Mouse (Mus musculus): ENCODE measurements around the gene Gm49325. TPM values are rescaled to one million over a fixed set of nuclear protein-coding genes. Genes with fewer than 3 reads are reported as not detected.

Gene Gm49325
- polyA plus RNA-seq, 1 experiment from 2014 or later = not detected

- Histone ChIP-seq H3K27me3 (replicated peaks; ENCODE audit: control insufficient read depth, insufficient read depth, low read length) (no peaks in the 10 kb centered on the region), H3K4me2 (ENCODE audit: low read length) (no peak overlapping the region)
- 75% methylated on average over 1 of the region's 1 CpGs for WGBS
Measured at GRCm38 (mm10) chr10:77647461-77647860, 41.5 kb downstream of the Gm49325 start.

GRCm38 (mm10) chr10:77647901-77648300, 41.9 kb downstream of the Gm49325 start:
- H3K4me1 ChIP-seq (ENCODE audit: control insufficient read depth, insufficient read depth, low read depth, low read length) = no peaks in the 10 kb centered on the region
- H3K9ac ChIP-seq (ENCODE audit: low read depth, low read length) = no peak overlapping the region
- H3K27me3 ChIP-seq (replicated peaks; ENCODE audit: control insufficient read depth, insufficient read depth, low read length) = no peaks in the 10 kb centered on the region
- H3K4me3 ChIP-seq (ENCODE audit: low read length) = no peak overlapping the region
- H3K4me2 ChIP-seq (ENCODE audit: low read length) = no peak overlapping the region
- no peak overlapping the region for H3K27ac ChIP-seq (ENCODE audit: low read depth, low read length)
- ATAC-seq = no peak
- no peaks in the 10 kb centered on the region for H3K9me3 ChIP-seq (ENCODE audit: control insufficient read depth, low read length)
- WGBS = 83% methylated on average over 8 of the region's 8 CpGs
- peaks cover 14% of the 10 kb centered on the region for H3K36me3 ChIP-seq (ENCODE audit: control insufficient read depth, insufficient read depth, low read length)

More at GRCm38 (mm10) chr10:77647461-77647860, 41.5 kb downstream of the Gm49325 start:
- Histone ChIP-seq H3K9ac (ENCODE audit: low read depth, low read length) (no peak overlapping the region), H3K4me1 (ENCODE audit: control insufficient read depth, insufficient read depth, low read depth, low read length) (no peaks in the 10 kb centered on the region), H3K9me3 (ENCODE audit: control insufficient read depth, low read length) (no peaks in the 10 kb centered on the region), H3K36me3 (ENCODE audit: control insufficient read depth, insufficient read depth, low read length) (peaks cover 14% of the 10 kb centered on the region), H3K27ac (ENCODE audit: low read depth, low read length) (no peak overlapping the region), H3K4me3 (ENCODE audit: low read length) (no peak overlapping the region)
- ATAC-seq = no peak

- no peak overlapping the region for H3K4me2 ChIP-seq (ENCODE audit: low read length)
- H3K27me3 ChIP-seq (replicated peaks; ENCODE audit: control insufficient read depth, insufficient read depth, low read length) = no peaks in the 10 kb centered on the region
- 86% methylated on average over 9 of the region's 9 CpGs for WGBS
- H3K9me3 ChIP-seq (ENCODE audit: control insufficient read depth, low read length) = no peaks in the 10 kb centered on the region
- no peak overlapping the region for H3K4me3 ChIP-seq (ENCODE audit: low read length)
- no peaks in the 10 kb centered on the region for H3K4me1 ChIP-seq (ENCODE audit: control insufficient read depth, insufficient read depth, low read depth, low read length)
- H3K9ac ChIP-seq (ENCODE audit: low read depth, low read length) = no peak overlapping the region
- ATAC-seq = no peak
- H3K36me3 ChIP-seq (ENCODE audit: control insufficient read depth, insufficient read depth, low read length) = no peaks in the 10 kb centered on the region
- H3K27ac ChIP-seq (ENCODE audit: low read depth, low read length) = no peak overlapping the region
Measured at GRCm38 (mm10) chr10:77652046-77652445, 46.0 kb downstream of the Gm49325 start.

DNA sequence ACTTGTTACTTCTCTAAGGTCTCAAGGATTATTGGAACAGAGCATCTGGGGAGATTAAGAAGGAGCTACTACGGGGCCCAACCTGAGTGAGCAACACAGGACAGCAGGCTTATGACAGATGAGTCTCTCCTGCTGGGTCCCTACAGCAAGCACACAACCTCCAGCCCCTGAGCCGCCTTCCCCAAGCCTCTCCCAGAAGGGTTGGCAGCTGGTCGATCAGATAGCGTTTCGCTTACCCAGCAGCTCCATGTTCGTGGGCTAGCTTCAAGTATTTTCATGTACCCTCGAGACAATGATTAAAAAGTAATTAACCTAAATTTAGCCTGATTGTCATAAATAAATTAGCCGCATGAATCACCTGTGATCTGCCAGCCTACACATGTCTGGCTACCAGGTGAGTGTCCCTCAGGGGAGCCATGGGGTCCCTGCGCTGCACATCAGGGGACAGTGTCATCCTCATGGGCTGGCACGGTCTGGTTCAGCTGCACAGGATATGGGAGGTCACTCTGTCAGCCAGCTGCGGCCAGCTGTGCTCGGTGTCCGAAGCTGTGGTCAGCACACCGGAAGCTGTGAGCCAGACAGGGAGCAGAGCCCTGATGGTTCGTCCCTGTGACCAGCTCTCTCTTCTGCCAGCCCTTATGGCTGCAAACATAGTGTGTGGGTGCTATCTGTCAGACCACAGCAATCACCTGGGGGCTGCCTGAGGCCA, 52.4 kb downstream of the Gm49325 start:
- no peak overlapping the region for H3K27ac ChIP-seq (ENCODE audit: low read depth, low read length)
- no peaks in the 10 kb centered on the region for H3K4me1 ChIP-seq (ENCODE audit: control insufficient read depth, insufficient read depth, low read depth, low read length)
- no peaks in the 10 kb centered on the region for H3K27me3 ChIP-seq (replicated peaks; ENCODE audit: control insufficient read depth, insufficient read depth, low read length)
- H3K4me3 ChIP-seq (ENCODE audit: low read length) = no peak overlapping the region
- no peak for ATAC-seq
- H3K9me3 ChIP-seq (ENCODE audit: control insufficient read depth, low read length) = no peaks in the 10 kb centered on the region; the same call in 1 of the 2 replicates
- no peak overlapping the region for H3K4me2 ChIP-seq (ENCODE audit: low read length)
- H3K9ac ChIP-seq (ENCODE audit: low read depth, low read length) = no peak overlapping the region
- WGBS = 60% methylated on average over 15 of the region's 15 CpGs
- no peaks in the 10 kb centered on the region for H3K36me3 ChIP-seq (ENCODE audit: control insufficient read depth, insufficient read depth, low read length)

- no peaks in the 10 kb centered on the region for H3K4me1 ChIP-seq (ENCODE audit: control insufficient read depth, insufficient read depth, low read depth, low read length)
- peak overlapping the region; percentile 27 for H3K4me2 ChIP-seq (ENCODE audit: low read length)
- ATAC-seq = no peak
- H3K9me3 ChIP-seq (ENCODE audit: control insufficient read depth, low read length) = no peaks in the 10 kb centered on the region; the same call in 1 of the 2 replicates
- H3K4me3 ChIP-seq (ENCODE audit: low read length) = no peak overlapping the region
- H3K9ac ChIP-seq (ENCODE audit: low read depth, low read length) = no peak overlapping the region
- H3K36me3 ChIP-seq (ENCODE audit: control insufficient read depth, insufficient read depth, low read length) = no peaks in the 10 kb centered on the region
- no peak overlapping the region for H3K27ac ChIP-seq (ENCODE audit: low read depth, low read length)
- H3K27me3 ChIP-seq (replicated peaks; ENCODE audit: control insufficient read depth, insufficient read depth, low read length) = no peaks in the 10 kb centered on the region
- 49% methylated on average over 43 of the region's 43 CpGs for WGBS
Measured at GRCm38 (mm10) chr10:77663949-77664665, 58.1 kb downstream of the Gm49325 start.

DNA sequence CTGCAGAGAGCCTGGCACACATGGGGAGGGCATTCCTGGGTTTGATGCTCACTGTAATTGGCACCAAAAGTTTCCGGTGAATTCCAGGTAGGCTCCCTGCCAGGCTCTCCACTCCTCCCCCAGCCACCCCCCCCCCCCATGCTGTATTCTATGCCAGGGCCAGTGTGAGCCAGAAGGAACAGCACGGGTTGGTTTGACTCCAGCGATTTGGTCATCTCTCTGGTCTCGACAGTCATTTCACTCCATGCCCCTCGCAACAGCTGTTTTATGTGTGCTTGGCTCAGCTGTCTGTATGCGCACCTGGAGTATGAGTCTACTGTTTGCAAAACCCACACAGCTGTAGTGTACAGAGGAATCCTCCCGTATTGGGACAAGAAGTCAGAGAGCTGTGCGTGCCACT, 60.3 kb downstream of the Gm49325 start:
- Histone ChIP-seq H3K9me3 (ENCODE audit: control insufficient read depth, low read length) (no peaks in the 10 kb centered on the region), H3K9ac (ENCODE audit: low read depth, low read length) (no peak overlapping the region), H3K4me1 (ENCODE audit: control insufficient read depth, insufficient read depth, low read depth, low read length) (no peaks in the 10 kb centered on the region), H3K36me3 (ENCODE audit: control insufficient read depth, insufficient read depth, low read length) (no peaks in the 10 kb centered on the region), H3K4me2 (ENCODE audit: low read length) (no peak overlapping the region), H3K27ac (ENCODE audit: low read depth, low read length) (no peak overlapping the region), H3K4me3 (ENCODE audit: low read length) (no peak overlapping the region), H3K27me3 (replicated peaks; ENCODE audit: control insufficient read depth, insufficient read depth, low read length) (no peaks in the 10 kb centered on the region)
- ATAC-seq = peak; percentile 40; the same call in 1 of the 2 replicates
- WGBS = 70% methylated on average over 8 of the region's 8 CpGs

DNA sequence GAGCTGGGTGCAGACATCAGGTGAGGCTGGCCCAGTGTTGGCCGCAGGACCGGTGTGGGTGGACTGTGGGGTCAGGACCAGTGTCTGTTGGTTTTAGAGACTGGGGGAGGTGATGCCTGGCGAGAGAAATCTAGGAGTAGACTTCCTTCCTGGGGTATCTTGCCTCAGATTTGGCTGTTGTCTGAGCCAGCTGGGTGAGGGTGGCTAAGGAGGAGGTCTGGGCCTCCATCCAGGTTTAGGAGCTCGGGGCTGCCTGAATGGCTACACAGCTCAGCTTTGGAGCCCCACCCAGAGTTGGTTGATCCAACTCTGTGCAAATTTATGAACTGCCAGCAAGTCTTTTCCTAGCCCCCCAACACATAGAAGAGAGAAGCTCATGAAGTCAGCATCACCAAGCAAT, 61.4 kb downstream of the Gm49325 start:
- Histone ChIP-seq H3K4me1 (ENCODE audit: control insufficient read depth, insufficient read depth, low read depth, low read length) (no peaks in the 10 kb centered on the region), H3K4me3 (ENCODE audit: low read length) (no peak overlapping the region), H3K4me2 (ENCODE audit: low read length) (no peak overlapping the region), H3K27me3 (replicated peaks; ENCODE audit: control insufficient read depth, insufficient read depth, low read length) (no peaks in the 10 kb centered on the region), H3K36me3 (ENCODE audit: control insufficient read depth, insufficient read depth, low read length) (no peaks in the 10 kb centered on the region), H3K27ac (ENCODE audit: low read depth, low read length) (no peak overlapping the region), H3K9ac (ENCODE audit: low read depth, low read length) (no peak overlapping the region), H3K9me3 (ENCODE audit: control insufficient read depth, low read length) (no peaks in the 10 kb centered on the region)
- no peak for ATAC-seq
- 90% methylated on average over 4 of the region's 4 CpGs for WGBS

- H3K4me2 ChIP-seq (ENCODE audit: low read length) = no peak overlapping the region
- no peaks in the 10 kb centered on the region for H3K36me3 ChIP-seq (ENCODE audit: control insufficient read depth, insufficient read depth, low read length)
- H3K27ac ChIP-seq (ENCODE audit: low read depth, low read length) = no peak overlapping the region
- H3K27me3 ChIP-seq (replicated peaks; ENCODE audit: control insufficient read depth, insufficient read depth, low read length) = no peaks in the 10 kb centered on the region
- no peak overlapping the region for H3K9ac ChIP-seq (ENCODE audit: low read depth, low read length)
- H3K4me1 ChIP-seq (ENCODE audit: control insufficient read depth, insufficient read depth, low read depth, low read length) = no peaks in the 10 kb centered on the region
- no peak overlapping the region for H3K4me3 ChIP-seq (ENCODE audit: low read length)
- WGBS = 87% methylated on average over 4 of the region's 4 CpGs
- ATAC-seq = no peak
- H3K9me3 ChIP-seq (ENCODE audit: control insufficient read depth, low read length) = no peaks in the 10 kb centered on the region
Measured at GRCm38 (mm10) chr10:77670710-77671109, 64.7 kb downstream of the Gm49325 start.

DNA sequence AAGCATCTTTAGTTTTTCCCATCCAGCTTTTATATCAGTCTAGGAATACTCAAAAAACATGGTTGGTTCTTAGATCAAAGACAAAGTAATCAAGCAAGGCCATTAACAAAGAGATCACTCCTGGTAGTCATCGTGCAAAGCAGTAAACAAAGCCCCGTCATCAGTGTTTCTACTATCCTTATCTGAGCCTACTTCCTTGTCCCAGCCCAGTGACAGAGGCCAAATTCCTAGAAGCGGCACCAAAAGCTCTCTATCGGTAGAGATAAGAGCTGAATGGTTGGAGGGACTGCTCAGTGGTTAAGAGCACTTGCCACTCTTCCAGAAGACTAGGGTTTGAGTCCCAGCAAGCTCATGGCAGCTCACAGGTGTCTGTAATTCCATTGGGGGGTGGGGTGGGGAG, 65.5 kb downstream of the Gm49325 start:
- 88% methylated on average over 4 of the region's 4 CpGs for WGBS

More for the DNA sequence above, 65.5 kb downstream of the Gm49325 start:
- H3K36me3 ChIP-seq (ENCODE audit: control insufficient read depth, insufficient read depth, low read length) = no peaks in the 10 kb centered on the region
- no peaks in the 10 kb centered on the region for H3K4me1 ChIP-seq (ENCODE audit: control insufficient read depth, insufficient read depth, low read depth, low read length)
- peaks cover 1% of the 10 kb centered on the region; the same call in 1 of the 2 replicates for H3K27me3 ChIP-seq (replicated peaks; ENCODE audit: control insufficient read depth, insufficient read depth, low read length)
- no peak for ATAC-seq
- no peak overlapping the region for H3K9ac ChIP-seq (ENCODE audit: low read depth, low read length)
- no peaks in the 10 kb centered on the region for H3K9me3 ChIP-seq (ENCODE audit: control insufficient read depth, low read length)
- H3K4me2 ChIP-seq (ENCODE audit: low read length) = no peak overlapping the region
- no peak overlapping the region for H3K4me3 ChIP-seq (ENCODE audit: low read length)
- H3K27ac ChIP-seq (ENCODE audit: low read depth, low read length) = no peak overlapping the region
